Mouse (Mus musculus): ENCODE data around the gene Plek2. TPM values are rescaled to one million over a fixed set of nuclear protein-coding genes. Genes with fewer than 3 reads are reported as not detected.

Gene Plek2
- polyA plus RNA-seq, 1 experiment: 0.55 TPM

DNA sequence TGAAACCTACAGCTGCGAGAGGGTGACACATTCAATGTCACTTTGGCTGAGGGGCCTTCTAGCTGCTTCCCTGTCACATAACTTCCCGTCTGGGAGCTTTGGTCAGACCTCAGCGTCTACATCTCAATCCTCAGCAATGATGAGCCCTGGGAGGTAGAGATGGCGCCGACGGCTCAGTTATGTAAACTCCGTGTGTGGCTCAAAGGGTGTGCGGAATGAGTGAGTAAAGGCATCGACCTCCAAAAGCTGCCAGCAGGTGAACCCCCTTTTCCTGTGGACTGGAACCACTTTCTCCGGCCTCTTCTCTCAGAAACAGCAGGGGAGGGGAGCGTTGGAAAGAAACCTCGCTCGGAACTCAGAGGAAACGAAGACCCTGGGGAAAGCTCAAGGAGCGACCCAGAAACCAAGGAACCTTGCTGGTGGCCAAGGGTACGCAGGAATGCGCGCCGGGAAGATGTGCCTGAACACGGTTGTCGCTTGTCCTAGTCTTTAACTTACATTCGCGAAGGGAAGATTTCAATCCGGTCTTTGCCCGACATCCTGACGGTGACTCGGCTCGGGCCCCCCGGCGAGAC lies 45.8 kb downstream of the Plek2 start:
- TF ChIP-seq MAX (IDR thresholded peaks at IDR 0.05; ENCODE audit: low read depth) (no peak), POLR2A (IDR thresholded peaks at IDR 0.05; ENCODE audit: insufficient read length, low read depth) (no peak), MYOD1 (IDR thresholded peaks at IDR 0.05; ENCODE audit: control insufficient read depth in 1 of 3, insufficient read length in 2 of 3, low read depth in 2 of 3) (no peak), REST (IDR thresholded peaks at IDR 0.05; ENCODE audit: insufficient read depth, insufficient read length) (no peak), MYOG (IDR thresholded peaks at IDR 0.05; ENCODE audit: control insufficient read depth in 1 of 3, insufficient read depth in 1 of 3, insufficient read length in 2 of 3, low read depth in 2 of 3) (no peak), E2F4 (IDR thresholded peaks at IDR 0.05; ENCODE audit: insufficient read depth) (no peak), TCF3 (IDR thresholded peaks at IDR 0.05; ENCODE audit: insufficient read length, low read depth) (no peak), TCF12 (IDR thresholded peaks at IDR 0.05; ENCODE audit: insufficient read depth, poor library complexity, severe bottlenecking) (no peak), POLR2AphosphoS2 (IDR thresholded peaks at IDR 0.05; ENCODE audit: insufficient read length, low read depth) (no peak), CEBPB (IDR thresholded peaks at IDR 0.05; ENCODE audit: insufficient read depth, poor library complexity, severe bottlenecking) (no peak), SRF (IDR thresholded peaks at IDR 0.05; ENCODE audit: control insufficient read depth, insufficient read length, low read depth) (no peak), USF1 (IDR thresholded peaks at IDR 0.05; ENCODE audit: low read depth) (no peak)
- peaks cover 8% of the 10 kb centered on the region for H3K36me3 ChIP-seq (ENCODE audit: control insufficient read depth, insufficient read depth)
- peak overlapping the region; percentile 95 for H3K4me3 ChIP-seq
- H3K27me3 ChIP-seq (ENCODE audit: control insufficient read depth, insufficient read depth, insufficient read length): no peaks in the 10 kb centered on the region
- peak overlapping the region; percentile 33 for H3ac ChIP-seq (ENCODE audit: control insufficient read depth, insufficient read length)
- H3K79me2 ChIP-seq (ENCODE audit: control insufficient read depth, insufficient read depth): peaks cover 78% of the 10 kb centered on the region
- peak overlapping the region; percentile 97 for H3K4me2 ChIP-seq (ENCODE audit: low read depth)

DNA sequence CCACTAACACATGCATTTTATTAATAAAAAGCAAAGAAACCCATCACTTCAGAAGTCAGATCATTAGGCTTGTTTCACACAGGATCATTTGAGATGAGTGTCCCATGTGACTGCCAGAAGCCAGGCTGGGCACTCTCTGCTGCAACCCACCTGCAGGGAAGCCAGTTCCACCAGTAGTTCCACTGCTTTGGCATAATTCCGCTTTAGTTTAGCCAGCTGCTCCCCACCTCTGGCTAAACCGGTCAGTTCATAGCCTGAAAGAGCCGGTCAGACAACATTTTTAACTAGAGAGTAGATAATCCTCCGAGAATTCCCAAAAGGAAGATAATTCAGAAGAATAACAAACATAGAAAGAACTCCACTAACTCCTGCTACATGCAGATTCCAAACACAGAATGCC lies 58.5 kb downstream of the Plek2 start:
- Histone ChIP-seq H3K79me2 (ENCODE audit: control insufficient read depth, insufficient read depth) (no peaks in the 10 kb centered on the region), H3K27me3 (ENCODE audit: control insufficient read depth, insufficient read depth, insufficient read length) (no peaks in the 10 kb centered on the region), H3K4me3 (no peak overlapping the region), H3K36me3 (ENCODE audit: control insufficient read depth, insufficient read depth) (peaks cover 51% of the 10 kb centered on the region), H3K4me2 (ENCODE audit: low read depth) (no peak overlapping the region), H3ac (ENCODE audit: control insufficient read depth, insufficient read length) (no peak overlapping the region)
- TF ChIP-seq MYOG (IDR thresholded peaks at IDR 0.05; ENCODE audit: control insufficient read depth in 1 of 3, insufficient read depth in 1 of 3, insufficient read length in 2 of 3, low read depth in 2 of 3) (no peak), MAX (IDR thresholded peaks at IDR 0.05; ENCODE audit: low read depth) (no peak), REST (IDR thresholded peaks at IDR 0.05; ENCODE audit: insufficient read depth, insufficient read length) (no peak), TCF3 (IDR thresholded peaks at IDR 0.05; ENCODE audit: insufficient read length, low read depth) (no peak), CEBPB (IDR thresholded peaks at IDR 0.05; ENCODE audit: insufficient read depth, poor library complexity, severe bottlenecking) (no peak), E2F4 (IDR thresholded peaks at IDR 0.05; ENCODE audit: insufficient read depth) (no peak), POLR2AphosphoS2 (IDR thresholded peaks at IDR 0.05; ENCODE audit: insufficient read length, low read depth) (no peak), SRF (IDR thresholded peaks at IDR 0.05; ENCODE audit: control insufficient read depth, insufficient read length, low read depth) (no peak), MYOD1 (IDR thresholded peaks at IDR 0.05; ENCODE audit: control insufficient read depth in 1 of 3, insufficient read length in 2 of 3, low read depth in 2 of 3) (no peak), USF1 (IDR thresholded peaks at IDR 0.05; ENCODE audit: low read depth) (no peak), TCF12 (IDR thresholded peaks at IDR 0.05; ENCODE audit: insufficient read depth, poor library complexity, severe bottlenecking) (no peak), POLR2A (IDR thresholded peaks at IDR 0.05; ENCODE audit: insufficient read length, low read depth) (no peak)

DNA sequence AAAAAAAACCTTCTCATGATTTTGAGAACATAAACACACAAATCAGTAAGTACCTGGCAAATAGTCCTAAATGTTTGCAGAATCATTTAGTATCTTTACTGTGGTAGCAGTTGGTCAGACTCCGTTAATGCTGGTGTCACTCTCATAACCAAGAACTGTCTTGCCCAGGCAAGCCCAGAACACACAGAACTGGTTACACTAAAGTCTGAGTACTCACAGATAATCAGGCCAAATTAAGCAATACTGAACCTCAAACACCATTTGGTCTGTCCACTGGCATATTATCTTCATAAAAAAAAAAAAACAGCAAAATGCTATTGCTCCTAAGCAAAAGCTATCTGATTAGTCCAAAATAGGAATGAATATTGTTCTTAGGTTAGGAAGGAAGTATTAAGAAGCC lies 64.3 kb downstream of the Plek2 start:
- Histone ChIP-seq H3ac (ENCODE audit: control insufficient read depth, insufficient read length) (no peak overlapping the region), H3K36me3 (ENCODE audit: control insufficient read depth, insufficient read depth) (peaks cover 63% of the 10 kb centered on the region), H3K4me2 (ENCODE audit: low read depth) (no peak overlapping the region), H3K27me3 (ENCODE audit: control insufficient read depth, insufficient read depth, insufficient read length) (no peaks in the 10 kb centered on the region), H3K4me3 (no peak overlapping the region), H3K79me2 (ENCODE audit: control insufficient read depth, insufficient read depth) (no peaks in the 10 kb centered on the region)
- TF ChIP-seq SRF (IDR thresholded peaks at IDR 0.05; ENCODE audit: control insufficient read depth, insufficient read length, low read depth) (no peak), E2F4 (IDR thresholded peaks at IDR 0.05; ENCODE audit: insufficient read depth) (no peak), CEBPB (IDR thresholded peaks at IDR 0.05; ENCODE audit: insufficient read depth, poor library complexity, severe bottlenecking) (no peak), MYOG (IDR thresholded peaks at IDR 0.05; ENCODE audit: control insufficient read depth in 1 of 3, insufficient read depth in 1 of 3, insufficient read length in 2 of 3, low read depth in 2 of 3) (no peak), MYOD1 (IDR thresholded peaks at IDR 0.05; ENCODE audit: control insufficient read depth in 1 of 3, insufficient read length in 2 of 3, low read depth in 2 of 3) (no peak), USF1 (IDR thresholded peaks at IDR 0.05; ENCODE audit: low read depth) (no peak), REST (IDR thresholded peaks at IDR 0.05; ENCODE audit: insufficient read depth, insufficient read length) (no peak), TCF12 (IDR thresholded peaks at IDR 0.05; ENCODE audit: insufficient read depth, poor library complexity, severe bottlenecking) (no peak), POLR2AphosphoS2 (IDR thresholded peaks at IDR 0.05; ENCODE audit: insufficient read length, low read depth) (no peak), MAX (IDR thresholded peaks at IDR 0.05; ENCODE audit: low read depth) (no peak)

DNA sequence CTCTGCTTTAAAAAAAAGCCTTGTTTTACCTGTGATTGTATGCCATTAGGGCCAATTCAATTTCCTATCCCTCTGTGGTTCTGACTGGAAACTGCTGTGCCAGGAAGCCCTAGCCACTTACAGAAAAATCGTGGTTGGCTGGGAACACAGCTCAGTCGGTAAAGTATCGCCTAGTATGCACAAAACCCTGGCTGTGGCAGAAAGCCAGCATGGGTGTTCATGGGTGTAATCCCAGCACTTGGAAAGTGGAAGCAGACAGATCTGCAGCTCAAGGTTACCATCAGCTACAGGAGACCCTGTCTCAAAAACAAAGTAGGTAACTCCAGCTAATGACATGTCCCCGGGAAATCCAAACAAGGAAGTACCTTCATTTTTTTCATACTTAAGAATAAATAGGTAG lies 66.9 kb downstream of the Plek2 start:
- Histone ChIP-seq H3K4me2 (ENCODE audit: low read depth) (no peak overlapping the region), H3K79me2 (ENCODE audit: control insufficient read depth, insufficient read depth) (no peaks in the 10 kb centered on the region), H3K4me3 (no peak overlapping the region), H3K36me3 (ENCODE audit: control insufficient read depth, insufficient read depth) (peaks cover 77% of the 10 kb centered on the region), H3K27me3 (ENCODE audit: control insufficient read depth, insufficient read depth, insufficient read length) (no peaks in the 10 kb centered on the region), H3ac (ENCODE audit: control insufficient read depth, insufficient read length) (no peak overlapping the region)
- no peak for TF ChIP-seq POLR2A (IDR thresholded peaks at IDR 0.05; ENCODE audit: insufficient read length, low read depth)
- no peak for TF ChIP-seq POLR2AphosphoS2 (IDR thresholded peaks at IDR 0.05; ENCODE audit: insufficient read length, low read depth)
- TF ChIP-seq CEBPB (IDR thresholded peaks at IDR 0.05; ENCODE audit: insufficient read depth, poor library complexity, severe bottlenecking): no peak
- TF ChIP-seq MYOG (IDR thresholded peaks at IDR 0.05; ENCODE audit: control insufficient read depth in 1 of 3, insufficient read depth in 1 of 3, insufficient read length in 2 of 3, low read depth in 2 of 3): no peak
- no peak for TF ChIP-seq MYOD1 (IDR thresholded peaks at IDR 0.05; ENCODE audit: control insufficient read depth in 1 of 3, insufficient read length in 2 of 3, low read depth in 2 of 3)
- TF ChIP-seq TCF3 (IDR thresholded peaks at IDR 0.05; ENCODE audit: insufficient read length, low read depth): no peak
- TF ChIP-seq E2F4 (IDR thresholded peaks at IDR 0.05; ENCODE audit: insufficient read depth): no peak

Other genes starting within 250 kb of the Plek2 start
- gene Fam71d, start 215.4 kb downstream of the Plek2 start, polyA plus RNA-seq (2012; fragmentation: generic; extraction: Trizol): not detected
- 4.0 TPM for gene Mpp5, start 158.1 kb downstream of the Plek2 start, polyA plus RNA-seq (2012; fragmentation: generic; extraction: Trizol)
- 68.7 TPM for gene Atp6v1d, start 45.3 kb downstream of the Plek2 start, polyA plus RNA-seq (2012; fragmentation: generic; extraction: Trizol)
- 45.6 TPM for gene Eif2s1, start 45.1 kb downstream of the Plek2 start, polyA plus RNA-seq (2012; fragmentation: generic; extraction: Trizol)
- gene Tmem229b, start 100.7 kb upstream of the Plek2 start, polyA plus RNA-seq (2012; fragmentation: generic; extraction: Trizol): 2.9 TPM
- 3.5 TPM for gene Plekhh1, start 122.2 kb upstream of the Plek2 start, polyA plus RNA-seq (2012; fragmentation: generic; extraction: Trizol)
- gene Pigh, start 182.7 kb upstream of the Plek2 start, polyA plus RNA-seq (2012; fragmentation: generic; extraction: Trizol): 3.3 TPM
- gene Arg2, start 223.8 kb upstream of the Plek2 start, polyA plus RNA-seq (2012; fragmentation: generic; extraction: Trizol): 0.04 TPM

All from myocyte (in vitro differentiated cells).